Mouse (Mus musculus) ovary, postnatal 36 days (tissue): ENCODE measurements around the gene Nap1l5.
"Not testable (repeated sequence)": the region's sequence is repeated elsewhere in the genome, so short reads cannot be mapped to it uniquely, and the experiment has no call there.

Experiments used
- DNase-seq: peaks from one replicate; pipeline ENCODE4 v3.0.0; 2022; ENCODE audit warnings: low spot score, mixed read lengths

The Nap1l5 gene

GRCm38 (mm10) chr6:58904551-58904950 is 2.3 kb downstream of the Nap1l5 start:
- no peak for DNase-seq

GRCm38 (mm10) chr6:58903171-58903570 is 3.7 kb downstream of the Nap1l5 start:
- no peak for DNase-seq

GRCm38 (mm10) chr6:58900536-58900935 is 6.3 kb downstream of the Nap1l5 start:
- no peak for DNase-seq

- DNase-seq, result no peak
These were observed 7.8 kb downstream of the Nap1l5 start for GRCm38 (mm10) chr6:58899076-58899475.

- DNase-seq, result no peak
These were observed 10.2 kb downstream of the Nap1l5 start for GRCm38 (mm10) chr6:58896648-58897047.

GRCm38 (mm10) chr6:58894994-58895393 is 11.9 kb downstream of the Nap1l5 start:
- DNase-seq, result no peak

GRCm38 (mm10) chr6:58893307-58893706 is 13.6 kb downstream of the Nap1l5 start:
- DNase-seq, result no peak

GRCm38 (mm10) chr6:58889917-58890316 is 17.0 kb downstream of the Nap1l5 start:
- no peak for DNase-seq

GRCm38 (mm10) chr6:58882271-58882670 is 24.6 kb downstream of the Nap1l5 start:
- no peak for DNase-seq

GRCm38 (mm10) chr6:58881363-58881762 is 25.5 kb downstream of the Nap1l5 start:
- DNase-seq, result no peak

GRCm38 (mm10) chr6:58880861-58881260 is 26.0 kb downstream of the Nap1l5 start:
- no peak for DNase-seq

GRCm38 (mm10) chr6:58879987-58880386 is 26.9 kb downstream of the Nap1l5 start:
- no peak for DNase-seq

- DNase-seq, result no peak
These were observed 27.3 kb downstream of the Nap1l5 start for GRCm38 (mm10) chr6:58879572-58879971.

- not testable (repeated sequence) for DNase-seq
These were observed 39.0 kb downstream of the Nap1l5 start for GRCm38 (mm10) chr6:58867858-58868257.

GRCm38 (mm10) chr6:58863631-58864235 is 43.1 kb downstream of the Nap1l5 start:
- DNase-seq, result no peak

- DNase-seq, result no peak
These were observed 44.4 kb downstream of the Nap1l5 start for GRCm38 (mm10) chr6:58862446-58862993.

- DNase-seq, result no peak
These were observed 47.4 kb downstream of the Nap1l5 start for GRCm38 (mm10) chr6:58859517-58859916.

GRCm38 (mm10) chr6:58856494-58856893 is 50.4 kb downstream of the Nap1l5 start:
- no peak for DNase-seq

GRCm38 (mm10) chr6:58855676-58856367 is 51.1 kb downstream of the Nap1l5 start:
- DNase-seq, result no peak
